Mouse (Mus musculus) gastrocnemius, adult 18-20 months (tissue): ENCODE results near the gene Mettl7b. TPM values are rescaled to one million over a fixed set of nuclear protein-coding genes. Genes with fewer than 3 reads are reported as not detected.

Experiments used
- DNase-seq: peaks from one replicate; pipeline ENCODE4 v3.0.0; 2021; ENCODE audit warnings: low spot score
- total RNA-seq, 2 experiments: library from RNA; stranded (reverse); gene quantifications; 2 replicates each; pipeline ENCODE4 v1.2.3; 2021

Gene Mettl7b
- total RNA-seq, 2 experiments from 2014 or later: 0.24 TPM; not detected in 1

- DNase-seq: no peak
Measured at GRCm38 (mm10) chr10:128919966-128920365, 40.8 kb downstream of the Mettl7b start.

DNA sequence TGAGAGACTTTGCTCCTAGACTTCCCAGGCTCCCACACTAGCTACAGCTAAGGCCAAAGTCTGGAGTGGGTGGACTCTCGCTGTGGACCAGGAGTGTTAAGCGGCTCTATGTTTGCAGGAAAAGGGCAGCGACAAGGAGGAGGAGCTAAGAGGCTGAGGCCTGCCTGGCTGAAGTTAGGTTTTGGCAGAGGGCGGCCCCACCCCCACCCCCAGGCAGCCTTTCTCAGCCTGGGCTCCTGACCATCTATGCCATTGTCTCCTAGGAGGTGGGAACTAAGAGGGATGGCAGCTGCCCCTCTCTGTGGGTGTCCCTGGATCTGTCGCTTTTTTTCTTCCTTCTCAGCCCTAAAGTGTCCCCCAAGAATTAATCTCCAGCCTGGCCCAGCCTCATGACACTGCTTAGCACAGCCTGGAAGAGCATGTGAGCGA lies 41.6 kb downstream of the Mettl7b start:
- no peak for DNase-seq

DNA sequence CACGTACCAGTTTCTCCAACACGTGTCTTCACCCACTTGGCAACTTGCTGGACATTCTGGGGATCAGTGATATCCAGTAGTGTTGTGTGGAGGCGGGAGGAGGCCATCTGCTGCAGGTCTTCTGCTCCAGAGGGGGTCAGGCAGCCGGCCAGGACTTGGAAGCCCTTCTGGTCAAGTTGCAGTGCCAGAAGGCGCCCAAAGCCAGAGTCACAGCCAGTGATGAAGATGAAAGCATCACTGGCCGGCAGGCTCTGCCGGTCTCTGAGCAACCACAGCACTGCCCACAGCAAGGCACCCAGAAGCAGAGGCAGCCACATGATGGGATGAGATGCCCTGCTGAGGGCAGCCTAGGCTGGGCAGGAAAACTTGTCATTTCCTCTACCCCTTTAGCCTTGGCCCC lies 42.5 kb downstream of the Mettl7b start:
- peak; percentile 72 for DNase-seq

GRCm38 (mm10) chr10:128917400-128917799 lies 43.4 kb downstream of the Mettl7b start:
- DNase-seq: no peak

GRCm38 (mm10) chr10:128916665-128917064 lies 44.1 kb downstream of the Mettl7b start:
- DNase-seq: no peak

DNA sequence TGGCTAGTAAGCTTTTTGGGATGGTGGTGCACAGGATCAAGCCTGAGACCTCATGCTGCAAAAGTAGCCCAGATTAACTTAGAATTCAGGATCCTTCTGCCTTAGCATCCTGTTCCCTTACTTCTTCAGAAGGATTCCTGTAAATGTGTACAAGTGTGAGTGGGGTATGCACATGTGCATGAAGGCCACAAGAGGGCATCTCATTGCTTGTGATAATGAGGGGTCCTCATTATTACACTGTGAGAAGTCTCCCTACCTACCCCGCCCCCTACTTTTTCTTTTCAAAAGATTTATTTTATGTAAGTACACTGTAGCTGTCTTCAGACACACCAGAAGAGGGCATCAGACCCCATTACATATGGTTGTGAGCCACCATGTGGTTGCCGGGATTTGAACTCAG lies 45.2 kb downstream of the Mettl7b start:
- DNase-seq: no peak

DNA sequence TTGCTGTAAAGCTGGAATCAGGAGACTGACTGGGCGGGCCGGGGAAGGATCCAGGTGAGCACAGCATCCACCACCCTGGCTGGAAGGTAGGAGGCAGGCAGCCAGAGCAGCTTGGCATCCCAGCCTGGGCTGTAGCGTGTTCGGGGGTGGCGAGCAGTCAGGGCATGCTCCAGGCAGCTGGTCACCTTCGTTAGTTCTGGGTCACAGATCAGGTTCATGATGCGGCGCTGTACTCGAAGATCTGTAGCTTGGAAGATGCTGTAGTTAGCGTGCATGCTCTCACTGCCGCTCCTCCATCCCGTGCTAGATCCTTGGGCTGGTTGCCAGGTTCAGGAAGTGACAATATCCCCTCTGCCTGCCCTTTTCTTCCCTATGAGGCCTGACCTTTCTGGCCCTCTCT lies 47.1 kb downstream of the Mettl7b start:
- DNase-seq: no peak

- DNase-seq: peak; percentile 85
Measured at GRCm38 (mm10) chr10:128913219-128913618, 47.6 kb downstream of the Mettl7b start.

DNA sequence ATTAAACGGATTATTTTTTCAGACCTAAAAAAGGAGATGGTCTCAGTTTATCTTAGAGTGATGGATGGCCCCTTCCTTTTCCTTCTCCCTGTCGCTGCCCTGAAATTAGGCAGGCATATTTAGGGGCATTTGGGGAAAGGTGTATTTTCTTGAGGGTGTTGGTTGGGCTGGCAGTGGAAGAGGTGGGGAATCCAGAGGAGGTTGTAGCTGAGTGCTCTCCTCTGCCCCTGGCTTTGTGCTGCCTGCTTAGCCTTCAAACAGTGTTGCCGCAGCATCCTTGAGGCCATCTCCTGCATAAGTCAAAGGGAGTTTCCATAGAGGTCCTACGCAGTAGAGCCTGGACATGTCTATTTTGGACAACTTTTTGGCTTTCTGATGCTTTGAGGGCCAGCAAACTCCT lies 48.0 kb downstream of the Mettl7b start:
- DNase-seq: no peak

- no peak for DNase-seq
Measured at GRCm38 (mm10) chr10:128912268-128912667, 48.5 kb downstream of the Mettl7b start.

GRCm38 (mm10) chr10:128911430-128911829 lies 49.4 kb downstream of the Mettl7b start:
- DNase-seq: no peak

DNA sequence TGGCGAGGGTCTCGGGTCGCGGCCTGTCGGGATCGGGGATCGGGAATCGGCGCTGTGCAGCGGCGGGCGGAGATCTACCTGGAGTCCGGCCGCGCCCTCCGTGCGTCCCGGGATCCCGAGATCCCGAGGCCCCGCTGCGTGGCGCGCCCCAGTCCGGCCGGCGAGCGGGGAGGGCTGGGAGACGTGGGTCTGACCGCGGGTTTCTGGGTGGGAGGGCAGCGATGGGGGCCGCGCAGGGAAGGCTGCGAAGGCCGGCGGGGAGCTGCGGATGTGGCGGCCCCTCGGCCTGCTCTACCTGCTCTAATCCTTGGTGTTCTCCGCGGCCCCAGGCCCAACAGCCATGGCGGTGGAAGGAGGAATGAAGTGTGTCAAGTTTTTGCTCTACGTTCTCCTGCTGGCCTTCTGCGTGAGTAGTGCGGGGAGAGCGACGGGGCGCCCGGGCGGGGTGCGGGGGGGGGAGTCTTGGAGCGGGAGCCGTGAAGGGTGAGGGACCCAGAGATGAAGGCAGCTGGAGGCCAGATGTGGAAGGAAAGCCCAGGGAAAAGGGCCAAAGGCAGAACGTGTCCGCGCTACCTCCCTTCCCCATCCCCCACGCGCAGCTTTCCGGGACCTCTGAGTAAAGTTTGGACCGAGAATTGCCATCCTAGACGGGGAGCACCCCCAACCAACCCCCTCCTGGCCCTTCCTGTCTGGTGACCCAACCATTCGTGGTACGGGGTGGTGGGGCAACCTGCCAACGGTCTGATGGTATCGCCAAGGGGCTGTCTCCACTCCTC lies 50.5 kb downstream of the Mettl7b start:
- peak; percentile 56 for DNase-seq

GRCm38 (mm10) chr10:128909567-128910028 lies 51.2 kb downstream of the Mettl7b start:
- DNase-seq: peak; percentile 94

GRCm38 (mm10) chr10:128908778-128909448 lies 51.9 kb downstream of the Mettl7b start:
- DNase-seq: no peak

Other genes starting within 250 kb of the Mettl7b start
- gene Dgka, start 216.1 kb downstream of the Mettl7b start, total RNA-seq: 1 to 10 TPM; 7.8 to 8.5 TPM
- gene Pym1, start 213.1 kb downstream of the Mettl7b start, total RNA-seq: 10 to 100 TPM; 12.0 to 12.4 TPM
- 1 to 10 TPM; 1.1 to 1.9 TPM for gene Mmp19, start 170.1 kb downstream of the Mettl7b start, total RNA-seq
- gene Dnajc14, start 156.9 kb downstream of the Mettl7b start, total RNA-seq: 10 to 100 TPM; 20.8 to 25.4 TPM
- 1 to 10 TPM; 2.1 to 2.3 TPM for gene Tmem198b, start 156.6 kb downstream of the Mettl7b start, total RNA-seq
- gene Sarnp, start 143.7 kb downstream of the Mettl7b start, total RNA-seq: 10 to 100 TPM; 26.1 to 30.7 TPM
- gene Ormdl2, start 139.3 kb downstream of the Mettl7b start, total RNA-seq: 1 to 10 TPM; 3.1 to 3.8 TPM
- gene Gdf11, start 69.3 kb downstream of the Mettl7b start, total RNA-seq: 1 to 10 TPM; 2.8 to 8.0 TPM
- gene Cd63, start 60.0 kb downstream of the Mettl7b start, total RNA-seq: 100 to 1,000 TPM; 101 to 160 TPM
- gene Rdh5, start 38.1 kb downstream of the Mettl7b start, total RNA-seq: 1 to 10 TPM; 3.1 to 3.9 TPM
- 100 to 1,000 TPM; 153 to 154 TPM for gene Bloc1s1, start 37.0 kb downstream of the Mettl7b start, total RNA-seq
- 10 to 100 TPM; 40.4 to 60.8 TPM for gene Itga7, start 27.2 kb downstream of the Mettl7b start, total RNA-seq
- not detected for gene Olfr9, start 28.4 kb upstream of the Mettl7b start, total RNA-seq
- gene Olfr763, start 49.8 kb upstream of the Mettl7b start, total RNA-seq: not detected
- gene Olfr764-ps1, start 78.9 kb upstream of the Mettl7b start, total RNA-seq: not detected
- gene Olfr765, start 89.0 kb upstream of the Mettl7b start, total RNA-seq: not detected
- not detected for gene Olfr766-ps1, start 108.0 kb upstream of the Mettl7b start, total RNA-seq
- not detected for gene Olfr767, start 121.9 kb upstream of the Mettl7b start, total RNA-seq
- not detected for gene Olfr768, start 138.4 kb upstream of the Mettl7b start, total RNA-seq
- gene Olfr769, start 156.9 kb upstream of the Mettl7b start, total RNA-seq: not detected
- not detected for gene Olfr770, start 178.0 kb upstream of the Mettl7b start, total RNA-seq
- not detected for gene Olfr771, start 203.8 kb upstream of the Mettl7b start, total RNA-seq
- not detected for gene Olfr772, start 216.9 kb upstream of the Mettl7b start, total RNA-seq
- not detected for gene Olfr773, start 226.4 kb upstream of the Mettl7b start, total RNA-seq